Mouse (Mus musculus) heart, embryonic 14.5 days (tissue): ENCODE measurements around the gene Tfeb. TPM values are rescaled to one million over a fixed set of nuclear protein-coding genes. Genes with fewer than 3 reads are reported as not detected.

Experiments used
- ATAC-seq: fragments of 200-750 bp; cut with Nextera tagmentation; 2 replicates; pipeline ENCODE4 v1.8.0; 2017; ENCODE audit warnings: low read depth, moderate TSS enrichment; ENCODE audit not compliant: insufficient number of reproducible peaks, insufficient read depth, low FRiP score
- H3K27ac ChIP-seq, 2 experiments: fragments of 200-500 bp in 1 of 2; fragments of 300-500 bp in 1 of 2; sonication (generic) in 1 of 2; replicated peaks in 1 of 2; 2 replicates each; pipeline ENCODE4 v1.5.1; 2012 to 2014; ENCODE audit warnings: low read depth in 2 of 2, low read length in 2 of 2, control low read depth in 1 of 2, mild to moderate bottlenecking in 1 of 2, mixed read lengths in 1 of 2; ENCODE audit not compliant: control insufficient read depth in 1 of 2, insufficient read depth in 1 of 2
- H3K27me3 ChIP-seq: fragments of 300-500 bp; sonication (generic); 2 replicates; pipeline ENCODE4 v1.6.1; 2014; ENCODE audit warnings: mild to moderate bottlenecking, low read length, control low read depth; ENCODE audit not compliant: control insufficient read depth, insufficient read depth
- H3K36me3 ChIP-seq: fragments of 300-500 bp; sonication (generic); 2 replicates; pipeline ENCODE4 v1.6.1; 2014; ENCODE audit warnings: mild to moderate bottlenecking, control low read depth, low read length, mixed read lengths; ENCODE audit not compliant: control insufficient read depth, insufficient read depth
- H3K4me1 ChIP-seq, 2 experiments: fragments of 200-500 bp in 1 of 2; fragments of 300-500 bp in 1 of 2; sonication (generic) in 1 of 2; 2 replicates each; pipeline ENCODE4 v1.6.1; 2012 to 2014; ENCODE audit warnings: low read length in 2 of 2, control low read depth in 1 of 2, mixed read lengths in 1 of 2; ENCODE audit not compliant: control insufficient read depth in 2 of 2, insufficient read depth in 2 of 2
- H3K4me2 ChIP-seq: fragments of 300-500 bp; sonication (generic); 2 replicates; pipeline ENCODE4 v1.6.1; 2014; ENCODE audit warnings: mild to moderate bottlenecking, low read length
- H3K4me3 ChIP-seq, 2 experiments: fragments of 200-500 bp in 1 of 2; fragments of 300-500 bp in 1 of 2; sonication (generic) in 1 of 2; 2 replicates each; pipeline ENCODE4 v1.5.1; 2012 to 2014; ENCODE audit warnings: low read length in 2 of 2, mild to moderate bottlenecking in 2 of 2, control low read depth in 1 of 2, low read depth in 1 of 2, moderate library complexity in 1 of 2; ENCODE audit not compliant: control insufficient read depth in 1 of 2, insufficient read depth in 1 of 2
- H3K9ac ChIP-seq: fragments of 300-500 bp; sonication (generic); 2 replicates; pipeline ENCODE4 v1.6.1; 2014; ENCODE audit warnings: mild to moderate bottlenecking, low read length
- H3K9me3 ChIP-seq: fragments of 300-500 bp; sonication (generic); 2 replicates; pipeline ENCODE4 v1.6.1; 2016; ENCODE audit warnings: low read length, control low read depth; ENCODE audit not compliant: control insufficient read depth
- WGBS: fragments of 180-500 bp; shearing (Covaris S2); extraction: QIAGEN DNeasy Blood & Tissue Kit; methylation state at CpG from one replicate; pipeline ENCODE4 v1.1.7; 2014; 5-methylcytosine and 5-hydroxymethylcytosine counted together
- polyA plus RNA-seq: library from polyadenylated mRNA; unstranded; fragments of >200 nt; fragmentation: Nextera tagmentation; extraction: Ambion mirVana; gene quantifications from 2 replicates; pipeline ENCODE4 v1.2.1, GENCODE M21; 2014

Tfeb gene
- polyA plus RNA-seq, 1 experiment from 2014 or later = 21.2 TPM

GRCm38 (mm10) chr17:47805047-47805835 lies 68.4 kb downstream of the Tfeb start:
- 60% methylated on average over 13 of the region's 13 CpGs for WGBS
- Histone ChIP-seq H3K4me2 (no peak overlapping the region), H3K27me3 (no peaks in the 10 kb centered on the region), H3K4me1 (peaks cover 2 to 11% of the 10 kb centered on the region in 2 experiments; a peak in 2 of 4 replicates), H3K9me3 (no peaks in the 10 kb centered on the region), H3K4me3 (no peak overlapping the region), H3K27ac (no peak overlapping the region), H3K36me3 (no peaks in the 10 kb centered on the region), H3K9ac (no peak overlapping the region)
- no peak for ATAC-seq

- H3K4me2 ChIP-seq = no peak overlapping the region
- H3K4me3 ChIP-seq = no peak overlapping the region
- no peak for ATAC-seq
- H3K4me1 ChIP-seq = peaks cover 2 to 11% of the 10 kb centered on the region in 2 experiments; a peak in 2 of 4 replicates
- H3K27me3 ChIP-seq = no peaks in the 10 kb centered on the region
- H3K36me3 ChIP-seq = no peaks in the 10 kb centered on the region
- H3K9ac ChIP-seq = no peak overlapping the region
- WGBS = 56% methylated on average over 9 of the region's 9 CpGs
- H3K27ac ChIP-seq = 0 out of 4 replicates have a peak overlapping the region, but pooled peaks of 1 of the 2 experiments have one; percentile 16
- H3K9me3 ChIP-seq = no peaks in the 10 kb centered on the region
These were observed 69.4 kb downstream of the Tfeb start for GRCm38 (mm10) chr17:47806230-47806629.

- no peaks in the 10 kb centered on the region for H3K27me3 ChIP-seq
- no peaks in the 10 kb centered on the region for H3K9me3 ChIP-seq
- 83% methylated on average over 15 of the region's 15 CpGs for WGBS
- no peak overlapping the region for H3K4me3 ChIP-seq
- no peak for ATAC-seq
- no peak overlapping the region for H3K4me2 ChIP-seq
- H3K4me1 ChIP-seq = peaks cover 4 to 7% of the 10 kb centered on the region in 2 experiments; a peak in 2 of 4 replicates
- no peak overlapping the region for H3K27ac ChIP-seq
- no peak overlapping the region for H3K9ac ChIP-seq
- peaks cover 22% of the 10 kb centered on the region for H3K36me3 ChIP-seq
These were observed 74.5 kb downstream of the Tfeb start for GRCm38 (mm10) chr17:47811265-47811800.

- H3K27me3 ChIP-seq = no peaks in the 10 kb centered on the region
- H3K9ac ChIP-seq = no peak overlapping the region
- 75% methylated on average over 6 of the region's 6 CpGs for WGBS
- H3K9me3 ChIP-seq = no peaks in the 10 kb centered on the region
- ATAC-seq = no peak
- H3K36me3 ChIP-seq = peaks cover 26% of the 10 kb centered on the region
- peaks cover 4 to 7% of the 10 kb centered on the region in 2 experiments; a peak in 2 of 4 replicates for H3K4me1 ChIP-seq
- no peak overlapping the region for H3K4me2 ChIP-seq
- H3K4me3 ChIP-seq = no peak overlapping the region
- H3K27ac ChIP-seq = no peak overlapping the region
These were observed 75.4 kb downstream of the Tfeb start for GRCm38 (mm10) chr17:47812200-47812599.

- Histone ChIP-seq H3K27ac (peak overlapping the region; percentile 72 to 73), H3K4me3 (no peak overlapping the region), H3K27me3 (no peaks in the 10 kb centered on the region), H3K9me3 (no peaks in the 10 kb centered on the region), H3K4me2 (no peak overlapping the region), H3K36me3 (peaks cover 37% of the 10 kb centered on the region), H3K4me1 (peaks cover 4 to 7% of the 10 kb centered on the region in 2 experiments; a peak in 2 of 4 replicates), H3K9ac (no peak overlapping the region)
- 42% methylated on average over 5 of the region's 5 CpGs for WGBS
- ATAC-seq = peak; percentile 85
These were observed 76.8 kb downstream of the Tfeb start for GRCm38 (mm10) chr17:47813616-47814015.

GRCm38 (mm10) chr17:47814496-47814895 lies 77.7 kb downstream of the Tfeb start:
- H3K9me3 ChIP-seq = no peaks in the 10 kb centered on the region
- no peak overlapping the region for H3K4me3 ChIP-seq
- H3K4me1 ChIP-seq = peaks cover 4 to 7% of the 10 kb centered on the region in 2 experiments; a peak in 2 of 4 replicates
- peak overlapping the region; percentile 72 to 73 for H3K27ac ChIP-seq
- no peak for ATAC-seq
- H3K4me2 ChIP-seq = no peak overlapping the region
- no peaks in the 10 kb centered on the region for H3K27me3 ChIP-seq
- H3K9ac ChIP-seq = no peak overlapping the region
- WGBS = 33% methylated on average over 6 of the region's 6 CpGs
- peaks cover 44% of the 10 kb centered on the region for H3K36me3 ChIP-seq

- 57% methylated on average over 10 of the region's 10 CpGs for WGBS
- H3K27me3 ChIP-seq = no peaks in the 10 kb centered on the region
- no peak overlapping the region for H3K4me3 ChIP-seq
- no peak overlapping the region for H3K9ac ChIP-seq
- no peak for ATAC-seq
- H3K9me3 ChIP-seq = no peaks in the 10 kb centered on the region
- H3K27ac ChIP-seq = no peak overlapping the region
- peaks cover 54% of the 10 kb centered on the region for H3K36me3 ChIP-seq
- H3K4me1 ChIP-seq = peaks cover 4 to 7% of the 10 kb centered on the region in 2 experiments; a peak in 2 of 4 replicates
- H3K4me2 ChIP-seq = no peak overlapping the region
These were observed 78.6 kb downstream of the Tfeb start for GRCm38 (mm10) chr17:47815446-47815845.
